Mouse (Mus musculus) lung, postnatal 25 days (tissue): ENCODE results near the gene Mrpl1.
A peak's percentile ranks its signal among the peaks of the same experiment; 100 is the strongest.

Experiments
- DNase-seq: peaks from one replicate; pipeline ENCODE4 v3.0.0; 2022; ENCODE audit warnings: low spot score

Mrpl1 gene

GRCm38 (mm10) chr5:96209459-96209858, at the start of gene Mrpl1:
Gene Mrpl1, plus strand, starts transcription at chr5:96209493.
- DNase-seq, result peak; percentile 48

GRCm38 (mm10) chr5:96160467-96161262, 48.6 kb upstream of the Mrpl1 start:
- peak; percentile 59 for DNase-seq

DNA sequence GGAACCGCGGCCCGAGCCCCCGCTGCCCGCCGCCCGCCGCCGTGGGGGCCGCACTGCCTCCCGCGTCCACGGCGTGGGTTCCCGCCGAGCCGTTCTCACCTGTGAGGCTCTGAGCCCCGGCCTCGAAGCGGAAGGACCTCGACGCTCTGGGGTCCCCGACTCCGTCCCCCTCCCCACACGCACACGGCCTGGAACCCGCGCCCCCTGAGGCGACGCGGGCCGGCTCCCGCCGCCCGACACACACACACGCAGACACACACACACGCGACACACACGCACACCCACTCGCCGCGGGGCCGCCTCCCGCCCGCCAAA, 48.1 kb upstream of the Mrpl1 start:
- no peak for DNase-seq

GRCm38 (mm10) chr5:96161578-96162398, 47.5 kb upstream of the Mrpl1 start:
- DNase-seq, result peak; percentile 45

DNA sequence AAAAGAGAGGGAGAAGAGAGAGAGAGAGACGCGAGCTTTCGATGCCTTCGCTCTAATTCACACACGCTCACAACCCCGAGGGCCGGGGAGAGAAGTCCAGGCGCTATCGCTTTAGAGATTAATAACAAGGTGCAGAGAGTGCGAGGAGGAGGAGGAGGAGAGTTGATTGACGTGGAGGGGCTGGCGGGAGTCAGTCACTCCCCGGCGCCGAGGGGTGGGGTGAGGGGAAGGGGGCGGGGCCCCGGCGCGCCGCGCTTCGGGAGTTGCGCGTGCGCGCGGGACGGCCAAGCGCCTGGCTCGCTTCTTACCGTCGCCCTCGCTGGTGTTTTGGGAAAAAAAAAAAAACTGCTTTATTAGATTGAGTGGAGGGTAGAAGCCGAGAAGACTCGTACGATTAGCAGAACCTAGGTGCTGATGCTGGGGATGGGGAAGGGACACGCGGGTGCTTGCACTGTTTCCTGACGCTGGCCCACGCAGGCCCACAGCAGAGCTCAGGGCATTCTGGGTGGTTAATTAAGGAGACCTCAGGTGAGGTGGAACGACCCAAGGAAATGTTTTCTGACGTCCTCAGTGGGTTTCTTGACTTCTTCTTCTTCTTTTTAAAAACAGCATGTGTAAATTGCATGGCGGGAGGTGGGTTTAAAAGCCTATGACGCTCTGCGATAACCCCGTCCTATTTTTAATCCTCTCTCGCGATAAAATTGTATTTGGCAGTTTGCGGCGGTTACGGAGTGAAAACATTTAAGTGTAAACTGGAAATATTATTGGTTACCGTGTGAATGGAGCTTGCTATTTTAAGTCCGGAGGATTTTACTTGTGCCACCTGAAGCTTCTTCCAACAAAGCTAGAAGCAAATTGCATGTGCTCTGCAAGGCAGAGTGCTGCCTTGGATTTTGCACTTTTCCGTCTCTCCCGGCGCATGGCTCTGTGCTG, 46.6 kb upstream of the Mrpl1 start:
- DNase-seq, result peak; percentile 91

DNA sequence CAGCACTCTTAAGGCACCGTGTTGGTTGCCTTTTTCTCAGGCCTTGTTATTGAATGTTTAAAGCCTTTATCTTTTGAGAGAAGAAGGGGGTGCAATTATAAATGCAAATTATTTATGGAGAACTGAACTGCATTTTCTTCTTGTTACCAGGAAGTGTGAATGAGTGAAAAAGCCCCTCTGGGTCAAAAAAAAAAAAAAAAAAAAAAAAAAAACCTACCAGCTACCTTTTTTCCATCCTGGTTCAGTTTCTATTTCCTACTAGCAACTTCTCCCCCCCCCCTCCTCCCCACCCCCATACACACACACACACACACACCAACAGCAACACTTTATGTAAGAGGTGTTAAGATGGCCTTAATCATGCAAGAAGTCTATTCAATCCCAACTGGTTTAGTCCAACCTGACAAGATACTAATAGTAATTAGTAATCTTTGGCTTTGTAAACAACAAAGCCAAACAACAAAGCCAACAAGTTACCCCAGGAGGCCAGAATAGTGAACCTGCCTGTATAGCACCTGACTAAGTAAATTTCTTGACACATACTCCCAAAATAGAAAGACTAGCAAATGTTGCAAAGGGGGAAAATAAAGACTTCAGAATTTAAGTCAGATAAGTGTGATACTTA, 45.8 kb upstream of the Mrpl1 start:
- no peak for DNase-seq

- DNase-seq, result peak; percentile 87
Observed at GRCm38 (mm10) chr5:96164021-96164411, 45.3 kb upstream of the Mrpl1 start, which contains the start of gene Cnot6l. Gene Cnot6l, minus strand, starts transcription at chr5:96164171.

DNA sequence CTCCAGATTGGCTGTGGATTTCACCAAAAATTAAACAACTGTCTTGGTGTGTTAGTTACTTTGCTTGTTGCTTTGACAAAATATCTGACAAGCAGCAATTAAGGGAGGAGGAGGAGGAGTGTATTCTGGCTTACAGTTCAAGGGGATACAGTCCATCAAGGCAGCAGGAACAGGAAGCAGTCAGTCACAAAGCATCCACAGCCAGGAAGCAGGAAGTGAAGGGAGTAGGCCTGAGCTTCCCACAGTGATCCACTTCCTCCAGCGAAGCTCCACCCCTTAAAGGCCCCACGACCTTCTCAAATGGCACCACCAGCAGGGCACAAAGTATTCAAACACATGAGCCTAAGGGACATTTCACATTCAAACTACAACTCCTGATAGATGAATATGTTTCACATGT, 42.5 kb upstream of the Mrpl1 start:
- DNase-seq, result no peak

- DNase-seq, result no peak
Observed at GRCm38 (mm10) chr5:96170443-96170842, 38.9 kb upstream of the Mrpl1 start.

DNA sequence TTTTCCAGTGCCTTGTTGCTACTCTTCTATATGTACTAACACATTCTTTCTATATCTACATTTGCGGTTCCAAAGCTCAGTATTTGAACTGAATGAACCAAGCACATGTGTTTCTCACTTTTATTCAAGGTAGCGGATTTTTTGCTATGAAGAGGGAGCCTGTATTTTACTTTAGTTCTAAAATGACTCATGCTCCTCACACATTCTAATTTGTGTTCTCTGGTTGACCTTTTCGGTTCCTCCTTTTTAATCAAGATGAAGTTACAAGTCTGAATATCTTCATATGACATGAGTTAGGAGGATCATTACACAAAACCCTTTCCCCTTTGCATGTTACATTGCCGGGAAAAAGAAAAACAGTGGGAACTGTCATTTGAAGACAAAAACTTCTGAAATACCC, 37.5 kb upstream of the Mrpl1 start:
- no peak for DNase-seq

GRCm38 (mm10) chr5:96176121-96176520, 33.2 kb upstream of the Mrpl1 start:
- peak; percentile 54 for DNase-seq

DNA sequence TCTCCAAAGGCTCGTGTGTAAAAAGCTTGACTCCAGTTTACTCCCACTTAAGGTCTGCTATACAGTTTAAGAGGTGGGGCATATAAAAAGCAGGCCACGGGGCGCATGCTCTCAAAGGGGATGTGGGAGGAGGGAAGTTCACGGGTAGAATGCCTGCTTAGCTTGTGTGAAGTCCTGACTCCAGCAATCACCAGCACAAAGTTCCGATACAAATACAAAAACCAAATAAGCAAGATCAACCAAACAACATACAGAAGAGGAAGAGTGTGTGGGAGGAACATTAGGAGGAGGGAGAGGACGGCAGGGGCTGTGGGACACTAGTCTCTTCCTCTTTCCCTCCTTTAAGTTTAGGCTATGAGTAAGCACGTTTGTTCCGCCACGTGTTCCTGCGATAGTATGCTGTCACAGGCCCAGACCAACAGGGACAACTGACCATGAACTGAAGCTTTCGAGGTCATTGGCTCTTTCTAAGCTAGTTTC, 32.4 kb upstream of the Mrpl1 start:
- DNase-seq, result no peak

DNA sequence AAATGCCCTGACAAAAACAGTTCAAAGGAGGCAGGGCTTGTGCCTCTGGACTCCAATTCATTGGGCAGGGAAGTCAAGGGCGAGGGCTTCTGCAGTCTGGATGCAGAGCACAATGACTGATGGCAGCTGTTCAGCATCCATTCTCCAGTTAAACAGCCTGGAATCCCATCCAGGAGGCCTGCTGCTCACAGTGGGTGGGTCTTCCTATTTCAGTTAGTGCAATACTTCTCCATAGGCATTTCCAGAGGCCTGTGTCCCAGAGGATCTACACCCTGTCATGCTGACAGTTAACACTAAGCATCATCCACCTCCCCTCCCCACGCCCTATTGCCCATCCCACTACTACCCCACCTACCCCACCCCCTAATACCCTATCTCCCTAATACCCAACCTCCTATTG, 26.1 kb upstream of the Mrpl1 start:
- no peak for DNase-seq

- DNase-seq, result no peak
Observed at GRCm38 (mm10) chr5:96183987-96184386, 25.3 kb upstream of the Mrpl1 start.

DNA sequence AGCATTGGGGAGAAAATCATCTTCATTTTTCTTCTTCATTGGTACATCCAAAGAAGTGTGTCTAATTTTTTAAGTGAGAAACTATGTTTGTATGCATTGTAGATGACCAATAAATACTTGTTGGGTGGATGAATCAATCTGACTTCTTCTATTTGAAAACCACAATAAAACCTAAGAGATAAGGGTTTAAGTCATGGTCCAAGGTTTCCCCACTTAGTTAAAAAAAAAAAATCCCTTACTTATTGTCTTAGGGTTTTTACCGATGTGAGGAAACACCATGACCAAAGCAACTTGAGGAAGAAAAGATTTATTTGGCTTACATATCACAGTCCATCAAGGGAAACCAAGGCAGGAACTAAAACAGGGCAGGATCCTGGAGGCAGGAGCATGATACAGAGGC, 19.5 kb upstream of the Mrpl1 start:
- no peak for DNase-seq

DNA sequence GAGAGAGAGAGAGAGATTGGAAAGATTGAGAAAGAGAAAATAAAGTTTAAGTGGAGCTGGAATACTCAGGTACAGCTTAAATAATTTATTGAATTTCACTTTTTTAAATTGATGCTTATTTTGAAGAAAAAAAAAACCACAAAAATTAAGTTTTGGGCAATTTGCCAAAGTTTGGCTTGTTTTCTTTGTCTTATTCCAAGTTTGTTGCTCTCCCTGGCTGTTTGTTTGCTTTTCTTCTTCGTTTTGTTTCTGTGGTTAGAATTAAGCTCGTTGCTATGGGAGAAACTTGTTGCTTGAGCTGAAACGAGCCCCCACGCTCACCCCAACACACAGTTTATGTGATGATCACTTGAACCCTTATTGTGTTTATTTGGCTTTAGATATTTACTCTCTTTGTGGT, 18.0 kb upstream of the Mrpl1 start:
- DNase-seq, result no peak

- peak; percentile 28 for DNase-seq
Observed at GRCm38 (mm10) chr5:96196547-96197052, 12.7 kb upstream of the Mrpl1 start.

DNA sequence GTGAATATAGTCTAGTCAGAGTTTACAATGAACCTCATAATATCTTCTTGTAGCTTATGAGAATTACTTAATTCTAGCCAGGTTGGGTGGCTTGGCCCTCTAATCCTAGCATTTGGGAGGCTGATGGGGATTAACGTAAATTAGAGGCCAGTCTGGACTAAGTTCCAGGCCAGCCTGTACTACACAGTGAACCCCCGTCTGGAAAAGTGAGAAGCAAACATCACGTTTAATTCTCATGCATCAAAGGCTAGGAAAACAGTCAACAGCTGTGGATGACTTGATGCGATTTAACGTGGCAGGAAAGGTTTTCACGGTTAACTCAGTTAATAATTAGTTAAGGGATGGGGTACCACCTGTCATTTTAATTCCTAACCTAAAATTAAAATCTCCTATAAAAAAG, 11.0 kb upstream of the Mrpl1 start:
- DNase-seq, result no peak

DNA sequence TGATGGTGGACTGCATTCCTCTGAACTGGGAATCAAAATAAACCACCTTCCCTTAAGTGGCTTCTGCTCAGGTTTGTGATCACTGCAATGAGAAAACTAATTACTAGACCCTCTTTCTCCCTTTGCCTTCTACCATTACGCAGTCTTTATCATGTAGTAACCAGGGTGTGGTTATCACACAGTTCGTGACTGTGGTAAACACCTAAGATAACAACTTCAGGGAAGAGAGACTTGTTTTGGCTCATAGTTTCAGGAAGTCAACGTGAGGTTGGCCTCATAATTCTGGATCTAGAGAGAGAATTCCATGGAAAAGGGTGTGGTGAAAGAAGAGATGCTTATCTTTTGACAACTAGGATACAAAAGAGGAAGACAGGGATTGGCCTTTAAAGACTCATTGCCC, 9.0 kb upstream of the Mrpl1 start:
- no peak for DNase-seq

DNA sequence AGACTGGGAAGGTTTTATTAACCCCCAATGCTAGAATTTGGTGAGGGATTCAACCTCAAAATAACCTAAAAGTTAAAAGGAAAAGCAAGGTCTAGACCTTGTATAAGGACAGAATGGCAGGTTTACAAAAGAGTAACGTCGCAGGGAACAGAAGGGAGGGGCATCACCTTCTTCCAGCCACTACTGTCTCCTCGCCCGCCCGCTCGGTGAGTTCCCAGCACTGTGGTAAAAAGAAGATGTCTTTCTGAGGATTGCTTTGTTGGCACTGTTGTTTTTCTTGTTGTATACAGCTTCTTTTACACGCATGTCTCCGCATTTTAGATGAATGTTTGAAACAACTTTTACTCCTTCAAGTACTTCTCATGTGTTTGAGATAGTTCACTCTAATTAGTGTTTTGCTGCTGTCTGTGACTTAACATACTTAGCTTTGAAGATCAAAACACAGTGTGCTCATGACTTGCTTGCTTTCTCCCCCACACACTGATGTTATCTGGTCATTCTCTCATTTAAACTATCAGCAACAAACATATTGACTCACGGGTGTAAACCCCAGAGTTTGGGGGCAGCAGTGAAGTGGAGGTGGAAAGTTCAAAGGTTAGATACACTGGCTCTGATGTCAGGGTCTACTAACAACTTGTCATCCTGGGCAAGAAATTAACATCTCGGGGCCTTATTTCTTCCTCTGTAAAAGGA, 7.7 kb upstream of the Mrpl1 start:
- no peak for DNase-seq

DNA sequence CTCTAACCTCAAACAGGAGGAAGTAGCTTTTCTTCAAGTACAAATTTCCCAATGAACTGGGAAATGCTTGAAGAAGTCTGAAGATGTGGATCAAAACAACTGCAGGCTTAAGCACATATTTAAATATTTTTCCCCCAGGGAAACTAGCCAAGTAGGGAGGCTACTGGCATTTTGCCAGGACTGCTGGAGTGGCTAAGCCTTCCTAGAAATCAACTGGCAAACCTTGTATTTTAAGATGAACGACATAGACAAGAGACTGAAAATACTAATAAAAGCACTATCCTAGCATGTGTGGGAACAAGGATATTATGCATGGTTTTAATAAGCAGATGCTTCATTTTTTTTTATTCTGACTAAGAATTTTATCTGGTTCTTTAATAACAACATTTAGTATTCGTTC, 2.4 kb upstream of the Mrpl1 start:
- DNase-seq, result peak; percentile 79
